Mouse (Mus musculus) ES-E14 (cell line): ENCODE results near the gene Trio.

Experiments
- CHD2 ChIP-seq: IDR thresholded peaks from 2 replicates; pipeline ENCODE4 v1.6.1; 2014; ENCODE audit warnings: mild to moderate bottlenecking, low read depth, low read length, inconsistent platforms
- ZNF384 ChIP-seq: IDR thresholded peaks from 2 replicates; pipeline ENCODE4 v1.6.1; 2012; ENCODE audit warnings: low read depth, low read length, inconsistent platforms

DNA sequence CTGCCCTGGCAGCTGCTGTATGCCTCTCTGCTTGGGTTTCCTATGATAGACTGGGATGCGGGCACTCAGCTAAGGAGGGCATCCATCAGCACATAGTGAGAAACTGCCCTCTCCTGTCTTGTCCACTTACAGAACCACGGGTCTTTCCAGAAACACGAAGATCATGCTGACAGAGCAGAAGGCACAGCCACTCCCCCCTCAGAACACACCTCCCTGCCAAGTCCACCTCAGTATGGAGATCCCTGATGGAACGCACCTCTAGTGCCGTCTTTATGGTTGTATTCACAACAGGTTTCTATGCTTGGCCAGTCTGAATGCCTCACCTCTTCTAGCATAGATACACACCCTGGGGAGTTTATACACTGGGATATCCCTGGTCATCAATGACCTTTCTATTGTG, 135.0 kb downstream of the Trio start:
- TF ChIP-seq CHD2 (no peak), ZNF384 (no peak)
